Mouse (Mus musculus): Measurements from ENCODE around the gene Opa3.

GRCm38 (mm10) chr7:19211996-19212755 is 16.0 kb upstream of the Opa3 start, which contains the start of gene Gpr4:
- TF ChIP-seq CTCF (IDR thresholded peaks at IDR 0.05; ENCODE audit: low read depth) (peak; percentile 34; the same call in 1 of the 2 replicates), EP300 (optimal IDR thresholded peaks at IDR 0.05) (no peak)
